Mouse (Mus musculus): ENCODE measurements around the gene Zfp821. TPM values are rescaled to one million over a fixed set of nuclear protein-coding genes. Genes with fewer than 3 reads are reported as not detected.

The Zfp821 gene
- total and polyA plus RNA-seq, 3 experiments: 3.4 to 5.2 (median 5.1) TPM

DNA sequence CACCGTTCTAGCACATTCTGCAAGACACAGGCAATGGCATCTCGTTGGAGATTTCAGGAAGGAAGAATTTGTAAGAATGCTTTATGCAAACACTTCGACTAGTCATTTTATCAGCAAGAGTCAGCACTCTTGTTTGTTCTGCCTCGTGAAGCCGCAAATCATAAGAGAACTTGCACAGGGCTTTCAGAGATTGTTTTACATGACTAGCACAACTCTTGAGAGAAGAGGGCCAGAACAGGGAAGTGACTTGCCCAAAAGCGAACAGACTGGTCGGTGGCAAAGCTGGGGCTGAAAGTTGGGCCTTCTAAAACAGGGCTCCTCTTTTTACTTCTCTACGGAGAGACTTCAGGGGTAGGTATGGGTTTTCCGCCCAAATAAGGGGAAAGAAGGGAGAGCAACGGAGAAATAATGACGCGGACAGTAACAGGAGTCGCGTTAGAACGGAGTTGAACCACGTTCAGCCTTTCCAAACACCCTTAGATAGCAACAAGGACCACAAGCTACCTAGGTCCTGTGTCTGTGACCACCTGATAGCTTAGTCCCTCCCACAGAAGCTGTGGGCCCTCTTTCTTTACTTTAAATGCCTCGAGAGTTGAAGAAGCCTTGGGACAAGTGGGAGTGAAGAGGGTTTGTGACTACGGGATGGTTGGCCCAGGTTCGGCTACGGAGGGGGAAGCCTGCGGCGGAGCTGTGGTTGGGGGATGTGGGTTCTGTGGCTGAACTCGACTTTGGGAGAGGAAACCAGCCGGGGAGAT, 604 bp upstream of the Zfp821 start:
- no peak overlapping the region for H3K27ac ChIP-seq (ENCODE audit: insufficient read depth, low read depth)

DNA sequence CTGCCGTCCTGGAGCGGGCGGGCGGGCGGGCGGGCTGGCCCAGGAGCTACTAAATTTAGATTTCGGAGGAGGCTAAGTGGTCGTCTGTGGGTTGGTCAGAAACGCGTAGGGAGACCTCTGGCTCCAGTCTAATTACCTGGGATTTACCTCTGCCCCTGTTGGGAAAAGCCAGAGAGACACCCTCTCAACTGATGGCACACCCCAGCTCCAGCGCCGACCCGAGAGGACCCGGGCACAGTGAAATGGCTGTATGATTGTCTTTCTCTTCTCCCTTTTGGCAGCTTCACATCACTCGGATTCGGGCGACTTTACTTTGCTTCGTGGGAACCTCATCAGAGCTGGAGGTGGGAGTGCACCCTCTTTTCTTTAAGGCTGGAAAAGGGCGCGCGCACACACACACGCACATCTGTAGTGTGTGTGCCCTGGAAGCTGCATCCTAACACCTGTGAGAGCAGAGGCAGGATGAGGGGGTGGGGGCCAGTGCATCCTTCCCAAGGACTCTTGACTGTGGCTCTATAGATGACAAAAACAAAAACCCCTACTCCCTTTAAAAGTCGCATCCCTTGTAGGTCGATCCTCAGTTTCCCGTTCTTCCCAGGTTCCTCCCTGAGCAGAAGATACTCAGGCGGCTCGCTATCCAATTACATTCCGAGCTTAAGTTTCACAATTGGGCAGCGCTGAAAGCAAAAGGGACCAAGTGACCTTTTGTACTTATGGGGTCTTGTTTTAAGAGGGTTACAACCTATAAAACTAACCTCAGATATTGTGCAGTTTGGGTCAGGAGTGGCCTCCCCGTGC, 929 bp downstream of the Zfp821 start:
- TF ChIP-seq ZNF384 (IDR thresholded peaks at IDR 0.05; ENCODE audit: low read depth, low read length) (no peak), PAX5 (IDR thresholded peaks at IDR 0.05; ENCODE audit: low read length) (no peak), MXI1 (IDR thresholded peaks at IDR 0.05; ENCODE audit: low read depth, low read length) (0 out of 2 replicates have a peak, but pooled peaks have one; percentile 2), USF2 (conservative IDR thresholded peaks at IDR 0.05; ENCODE audit: low read depth, low read length) (no peak)
- dilution Hi-C loops (cut with MboI; ENCODE audit: extremely low pct_ligation_motif_present, extremely low pct_unique_long_range_greater_than_20kb, low sequenced_read_pairs) (no loop called here), in situ Hi-C loops (cut with MboI; ENCODE audit: low pct_ligation_motif_present, low pct_unique_long_range_greater_than_20kb, low sequenced_read_pairs) (no loop called here)
- H3K4me1 ChIP-seq (ENCODE audit: control insufficient read depth in 1 of 2, insufficient read depth in 2 of 2): peaks cover 0 to 20% of the 10 kb centered on the region in 2 experiments; a peak in 2 of 4 replicates
- H3K9me3 ChIP-seq (replicated peaks; ENCODE audit: low read length): no peaks in the 10 kb centered on the region
- DNase-seq (ENCODE audit: extremely low read depth): peak; percentile 14
- H3K9ac ChIP-seq (ENCODE audit: insufficient read depth, low read depth): peak overlapping the region; percentile 80
- H3K36me3 ChIP-seq (replicated peaks in 1 of 2; ENCODE audit: control insufficient read depth in 1 of 2, insufficient read depth in 1 of 2, low read length in 1 of 2): peaks cover 0 to 29% of the 10 kb centered on the region in 2 experiments
- peak overlapping the region; percentile 44 for H3K4me2 ChIP-seq (ENCODE audit: insufficient read depth, low read depth, poor library complexity, severe bottlenecking)
- H3K79me2 ChIP-seq (replicated peaks; ENCODE audit: control insufficient read depth, extremely low read depth, insufficient read depth, poor library complexity, severe bottlenecking): no peaks in the 10 kb centered on the region
- peaks cover 20% of the 10 kb centered on the region for H3K27me3 ChIP-seq (replicated peaks)
- H3K4me3 ChIP-seq (replicated peaks in 1 of 3; ENCODE audit: low read depth in 2 of 3, low read length in 2 of 3, poor library complexity in 1 of 3): peak overlapping the region; percentile 61 to 77 (median 73)
- H3K27ac ChIP-seq (ENCODE audit: insufficient read depth, low read depth): no peak overlapping the region

More for the DNA sequence above, 604 bp upstream of the Zfp821 start:
- in situ Hi-C loops (cut with MboI; ENCODE audit: low pct_ligation_motif_present, low pct_unique_long_range_greater_than_20kb, low sequenced_read_pairs) (no loop called here), dilution Hi-C loops (cut with MboI; ENCODE audit: extremely low pct_ligation_motif_present, extremely low pct_unique_long_range_greater_than_20kb, low sequenced_read_pairs) (no loop called here)
- TF ChIP-seq ZNF384 (IDR thresholded peaks at IDR 0.05; ENCODE audit: low read depth, low read length) (no peak), SIN3A (IDR thresholded peaks at IDR 0.05; ENCODE audit: low read length) (no peak), CHD1 (IDR thresholded peaks at IDR 0.05; ENCODE audit: low read depth, low read length) (no peak), RAD21 (IDR thresholded peaks at IDR 0.05; ENCODE audit: low read depth, low read length) (no peak), ELF1 (IDR thresholded peaks at IDR 0.05; ENCODE audit: low read depth, low read length) (no peak), NRF1 (IDR thresholded peaks at IDR 0.05; ENCODE audit: low read depth, low read length) (no peak), ZKSCAN1 (IDR thresholded peaks at IDR 0.05; ENCODE audit: borderline replicate concordance, low read depth, low read length) (no peak), MAFK (IDR thresholded peaks at IDR 0.05; ENCODE audit: insufficient replicate concordance, low read length) (no peak)
- Histone ChIP-seq H3K27me3 (replicated peaks) (peaks cover 21% of the 10 kb centered on the region), H3K36me3 (replicated peaks in 1 of 2; ENCODE audit: control insufficient read depth in 1 of 2, insufficient read depth in 1 of 2, low read length in 1 of 2) (peaks cover 0 to 18% of the 10 kb centered on the region in 2 experiments), H3K79me2 (replicated peaks; ENCODE audit: control insufficient read depth, extremely low read depth, insufficient read depth, poor library complexity, severe bottlenecking) (no peaks in the 10 kb centered on the region), H3K4me3 (replicated peaks in 1 of 3; ENCODE audit: low read depth in 2 of 3, low read length in 2 of 3, poor library complexity in 1 of 3) (peak overlapping the region; percentile 49 to 73 (median 60)), H3K4me2 (ENCODE audit: insufficient read depth, low read depth, poor library complexity, severe bottlenecking) (peak overlapping the region; percentile 80), H3K9me3 (replicated peaks; ENCODE audit: low read length) (no peaks in the 10 kb centered on the region), H3K9ac (ENCODE audit: insufficient read depth, low read depth) (peak overlapping the region; percentile 11; the same call in 1 of the 2 replicates), H3K4me1 (ENCODE audit: control insufficient read depth in 1 of 2, insufficient read depth in 2 of 2) (peaks cover 0 to 20% of the 10 kb centered on the region in 2 experiments; a peak in 2 of 4 replicates)
- peak; percentile 20 for DNase-seq (ENCODE audit: extremely low read depth)

Measured in CH12.LX (cell line).